Mouse (Mus musculus) mouse embryonic stem cell (cell line): ENCODE measurements around the gene Phospho2.

ENCODE experiments used
- in situ Hi-C, 2 experiments: fragments of 300-500 bp; cut with MboI; formaldehyde crosslinking; loops; 1 replicate in 1 of 2; 3 replicates in 1 of 2; pipeline ENCODE4 v1.14.3; 2019 to 2020; ENCODE audit warnings: low sequenced_read_pairs in 2 of 2, low pct_unique_long_range_greater_than_20kb in 1 of 2, mixed read lengths in 1 of 2; ENCODE audit not compliant: unreplicated experiment in 1 of 2

Phospho2 gene

GRCm38 (mm10) chr2:69821711-69822110 is 32.3 kb downstream of the Phospho2 start, which contains the start of gene Klhl23:
Gene Klhl23, plus strand, starts transcription at chr2:69821944.
- in situ Hi-C loops: no loop called here

GRCm38 (mm10) chr2:69822361-69823128 is 33.1 kb downstream of the Phospho2 start:
- in situ Hi-C loops: no loop called here

- in situ Hi-C loops: no loop called here
Measured at GRCm38 (mm10) chr2:69823129-69823677, 33.8 kb downstream of the Phospho2 start.

GRCm38 (mm10) chr2:69825898-69826297 is 36.5 kb downstream of the Phospho2 start:
- in situ Hi-C loops: no loop called here

DNA sequence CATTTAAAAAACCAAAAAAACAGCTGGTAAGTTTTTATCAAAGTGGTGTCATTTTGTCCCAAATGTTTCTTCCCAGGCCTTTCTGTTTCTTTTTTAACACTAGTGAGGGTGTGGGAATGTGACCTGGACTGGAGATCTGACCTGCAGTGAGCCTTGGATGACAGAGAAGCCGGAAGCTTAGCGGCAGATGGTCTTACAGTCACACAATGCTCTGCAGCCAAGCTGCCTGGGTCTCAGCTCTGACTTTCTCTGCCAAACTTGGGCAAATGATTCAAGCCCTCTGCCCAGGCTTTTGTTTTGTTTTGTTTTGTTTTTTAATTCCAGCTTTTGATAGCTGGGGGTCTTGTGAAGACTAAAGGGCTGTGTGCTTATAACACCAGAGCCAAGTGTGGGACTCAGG is 37.0 kb downstream of the Phospho2 start:
- in situ Hi-C loops: no loop called here

DNA sequence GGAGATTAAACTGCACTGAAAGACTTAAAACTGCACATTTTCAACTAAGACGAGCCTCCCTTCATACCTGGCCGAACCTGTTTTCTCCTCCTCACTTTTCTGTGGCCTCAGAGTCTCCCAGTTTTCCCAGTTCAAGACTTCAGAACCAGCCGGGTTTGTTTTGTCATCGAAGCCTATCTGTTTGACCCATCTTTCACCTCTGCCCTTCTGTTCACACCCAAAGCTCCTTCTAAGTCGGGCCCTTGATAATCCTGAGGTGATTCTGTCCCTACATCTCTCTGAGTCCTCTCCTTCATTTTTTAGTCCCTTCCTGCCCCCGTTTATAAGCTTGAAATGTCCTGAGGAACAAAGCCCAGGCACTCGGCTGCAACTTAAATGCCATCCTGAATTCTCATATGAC is 38.6 kb downstream of the Phospho2 start:
- in situ Hi-C loops: no loop called here

GRCm38 (mm10) chr2:69829680-69830079 is 40.3 kb downstream of the Phospho2 start:
- in situ Hi-C loops: no loop called here

DNA sequence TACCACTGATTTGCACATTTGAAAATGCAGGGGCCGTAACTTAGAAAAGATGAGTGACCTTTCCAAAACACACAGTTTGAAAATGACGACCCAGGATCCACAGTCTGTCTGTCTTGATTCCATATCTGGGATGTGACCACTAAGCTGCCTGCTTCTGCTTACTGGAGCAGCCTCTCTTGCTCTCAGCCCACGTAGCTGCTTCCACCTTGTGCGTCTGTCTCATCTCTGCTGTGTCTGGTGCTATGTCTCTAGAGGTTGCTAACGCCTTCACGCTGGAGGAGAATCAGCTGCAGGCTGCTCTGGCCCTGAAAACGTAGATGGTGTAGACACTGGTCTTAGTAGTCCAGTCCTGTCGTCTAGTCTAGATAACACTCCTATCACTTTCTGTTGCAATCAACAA is 40.7 kb downstream of the Phospho2 start:
- in situ Hi-C loops: no loop called here

DNA sequence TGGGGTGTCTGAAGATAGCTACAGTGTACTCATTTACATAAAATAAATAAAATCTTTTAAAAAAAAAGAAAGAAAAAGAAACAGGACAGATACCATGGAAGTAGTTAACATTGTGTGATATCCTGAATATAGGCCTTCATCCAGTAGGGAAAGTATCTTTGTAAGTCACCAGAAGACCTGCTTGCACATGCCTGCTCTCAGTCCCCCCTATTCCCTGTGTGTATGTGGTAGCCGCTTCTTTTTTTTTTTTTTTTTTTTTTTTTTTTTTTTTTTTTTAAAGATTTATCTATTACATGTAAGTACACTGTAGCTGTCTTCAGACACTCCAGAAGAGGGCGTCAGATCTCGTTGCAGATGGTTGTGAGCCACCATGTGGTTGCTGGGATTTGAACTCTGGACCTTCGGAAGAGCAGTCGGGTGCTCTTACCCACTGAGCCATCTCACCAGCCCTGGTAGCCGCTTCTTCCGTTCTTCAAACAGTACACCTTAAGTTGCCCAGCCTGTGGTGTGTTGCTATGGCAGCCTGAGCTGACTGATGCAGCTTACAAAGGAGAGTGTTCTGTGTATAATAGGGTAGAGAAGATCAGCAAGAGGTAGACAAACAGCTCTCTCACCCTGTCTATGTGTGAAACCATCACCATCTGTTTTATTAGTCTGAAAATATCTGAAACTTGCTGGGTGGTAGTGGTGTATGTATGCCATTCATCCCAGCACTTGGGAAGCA is 48.0 kb downstream of the Phospho2 start:
- in situ Hi-C loops: no loop called here

GRCm38 (mm10) chr2:69837996-69838395 is 48.6 kb downstream of the Phospho2 start:
- in situ Hi-C loops: no loop called here

DNA sequence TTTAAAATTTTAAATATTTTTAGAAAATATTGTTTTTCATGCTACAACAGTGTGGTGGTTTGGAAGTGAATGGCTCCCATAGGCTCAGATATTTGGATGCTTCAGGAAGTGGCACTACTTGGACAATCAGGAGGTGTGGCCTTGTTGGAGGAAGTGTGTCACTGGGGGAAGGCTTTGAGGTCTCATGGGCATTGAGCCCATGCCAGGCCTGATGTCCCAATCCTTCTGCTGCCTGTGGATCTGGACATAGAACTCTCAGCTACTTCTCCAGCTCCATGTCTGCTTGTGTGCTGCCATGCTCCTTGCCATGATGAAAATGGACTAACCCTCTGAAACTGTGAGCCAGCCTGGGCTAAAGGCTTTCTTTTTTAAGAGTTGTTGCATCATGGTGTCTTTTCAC is 49.3 kb downstream of the Phospho2 start:
- in situ Hi-C loops: no loop called here

DNA sequence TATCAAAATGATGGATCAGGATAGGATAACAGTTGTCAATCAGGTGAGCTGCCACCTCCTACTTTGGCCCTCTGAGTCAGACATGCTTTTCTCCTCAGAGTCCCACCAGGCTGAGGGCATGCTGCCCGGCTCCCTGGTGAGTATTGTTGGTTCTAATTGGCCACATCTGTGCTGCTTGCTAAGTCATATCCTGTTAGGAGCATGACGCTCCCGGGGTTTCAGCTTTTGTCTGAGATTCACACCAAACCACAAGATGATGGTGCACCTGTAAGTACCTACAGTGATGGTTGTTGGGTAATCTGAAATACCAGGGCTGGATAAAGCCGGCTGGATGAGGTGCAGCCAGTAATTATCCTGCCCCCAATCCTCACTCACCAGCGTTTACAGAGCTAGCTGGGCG is 50.8 kb downstream of the Phospho2 start:
- in situ Hi-C loops: no loop called here

DNA sequence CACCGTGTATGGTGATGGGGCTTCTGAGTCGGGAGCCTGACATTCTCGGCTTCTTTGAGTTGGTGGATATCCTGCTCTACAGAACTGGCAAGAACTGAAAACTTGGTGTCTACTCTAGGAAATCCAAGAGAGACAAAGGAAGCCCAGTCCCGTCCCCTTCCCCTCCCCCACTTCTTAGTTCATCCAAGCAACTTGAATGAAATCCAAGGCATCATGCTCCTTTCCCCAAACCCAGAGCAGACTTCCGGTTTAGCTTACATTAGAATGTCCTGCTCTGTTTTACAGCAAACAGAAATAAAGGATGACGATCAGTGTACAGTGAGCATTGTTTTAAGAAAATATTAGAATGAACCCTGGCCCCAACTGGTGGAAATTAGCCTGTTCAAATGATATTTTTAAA is 59.8 kb downstream of the Phospho2 start:
- in situ Hi-C loops: no loop called here
